In genomic region chr17:24020696-24021095, GRCm38 (mm10) we compare ENCODE assay signal across 22 mouse cellular contexts. TPM values are rescaled to one million over a fixed set of nuclear protein-coding genes. Genes with fewer than 3 reads are reported as not detected.
DNase-seq lines count a peak whose midpoint lies in the region; ATAC-seq and TF ChIP-seq lines count a peak whose summit lies in the region.
"Had no signal": no experiment of that assay in that cellular context is flagged by ENCODE, and none has a peak within 500 bp of the region (broad histone marks: within the 10 kb centered on the region; RNA-seq: fewer than 3 reads in every experiment).

No protein-coding gene starts in this region.

- 45% methylated on average over 6 of the region's 6 CpGs for WGBS in embryonic facial prominence, embryonic 13.5 days
- 36% methylated on average over 6 of the region's 6 CpGs for WGBS in limb, embryonic 14.5 days

- H3K4me2 ChIP-seq in embryonic facial prominence, embryonic 13.5 days: no peak overlapping the region
- H3K4me2 ChIP-seq in limb, embryonic 14.5 days (replicated peaks; ENCODE audit: low read depth, low read length, severe bottlenecking): no peak overlapping the region
- H3K4me2 ChIP-seq: limb, embryonic 12.5 days had no signal

- TF ChIP-seq POLR2A in limb, embryonic 14.5 days (IDR thresholded peaks at IDR 0.05; ENCODE audit: borderline replicate concordance, extremely low read depth, insufficient read depth, insufficient read length): no peak

- H3K27me3 ChIP-seq in E14TG2a.4 (ENCODE audit: insufficient read depth, low read length): no peaks in the 10 kb centered on the region
- H3K27me3 ChIP-seq in embryonic facial prominence, embryonic 13.5 days: no peaks in the 10 kb centered on the region
- H3K27me3 ChIP-seq in limb, embryonic 14.5 days (ENCODE audit: control insufficient read depth, insufficient read depth, low read length): no peaks in the 10 kb centered on the region
- H3K27me3 ChIP-seq: limb, embryonic 12.5 days; Patski had no signal

- H3K4me1 ChIP-seq in E14TG2a.4 (replicated peaks; ENCODE audit: low read depth, low read length): peaks cover 49% of the 10 kb centered on the region
- H3K4me1 ChIP-seq in embryonic facial prominence, embryonic 13.5 days: peaks cover 16% of the 10 kb centered on the region
- H3K4me1 ChIP-seq in limb, embryonic 14.5 days (ENCODE audit: control insufficient read depth, insufficient read depth, low read length): peaks cover 5% of the 10 kb centered on the region; the same call in 1 of the 2 replicates

- H3K9ac ChIP-seq in embryonic facial prominence, embryonic 13.5 days: no peak overlapping the region
- no peak overlapping the region for H3K9ac ChIP-seq in limb, embryonic 14.5 days (ENCODE audit: low read depth, low read length, severe bottlenecking)
- H3K9ac ChIP-seq: limb, embryonic 12.5 days had no signal

- 0 out of 2 replicates have a peak overlapping the region, but pooled peaks have one; percentile 17 for H3K27ac ChIP-seq in embryonic facial prominence, embryonic 13.5 days
- H3K27ac ChIP-seq in limb, embryonic 14.5 days (replicated peaks; ENCODE audit: low read depth, low read length): no peak overlapping the region
- H3K27ac ChIP-seq: heart, embryonic 10.5 days; limb, embryonic 12.5 days; macrophage had no signal

- H3K36me3 ChIP-seq in E14TG2a.4 (ENCODE audit: insufficient read depth, low read length): peaks cover 23% of the 10 kb centered on the region
- no peaks in the 10 kb centered on the region for H3K36me3 ChIP-seq in embryonic facial prominence, embryonic 13.5 days
- H3K36me3 ChIP-seq in limb, embryonic 14.5 days (ENCODE audit: control insufficient read depth, insufficient read depth, low read length): no peaks in the 10 kb centered on the region
- H3K36me3 ChIP-seq: heart, embryonic 10.5 days; limb, embryonic 12.5 days had no signal

- 0 out of 2 replicates have a peak overlapping the region, but pooled peaks have one; percentile 77 for H3K4me3 ChIP-seq in E14TG2a.4 (replicated peaks; ENCODE audit: low read length)
- H3K4me3 ChIP-seq in embryonic facial prominence, embryonic 13.5 days: no peak overlapping the region
- no peak overlapping the region for H3K4me3 ChIP-seq in limb, embryonic 14.5 days (replicated peaks; ENCODE audit: low read length)
- H3K4me3 ChIP-seq: heart, embryonic 10.5 days; limb, embryonic 12.5 days had no signal

- peak; percentile 54 for DNase-seq in limb, embryonic 14.5 days (ENCODE audit: low spot score)
- DNase-seq in lung, postnatal 4 days: peak; percentile 55 to 69
- no peak for DNase-seq in adrenal gland, postnatal 14 days
- no peak for DNase-seq in cerebellum, postnatal 4 days (ENCODE audit: low spot score in 2 of 2)
- no peak for DNase-seq in spleen, postnatal 36 days (ENCODE audit: low spot score in 2 of 2)
- DNase-seq: cerebellum, adult 9-11 months; kidney, adult 11 months; kidney, postnatal 14 days; layer of hippocampus, postnatal 36 days; midbrain, embryonic 14.5 days had no signal

- no peak for TF ChIP-seq CTCF in E14TG2a.4 (conservative IDR thresholded peaks at IDR 0.05; ENCODE audit: low read length)

- no peaks in the 10 kb centered on the region for H3K9me3 ChIP-seq in E14TG2a.4 (ENCODE audit: low read length)
- no peaks in the 10 kb centered on the region for H3K9me3 ChIP-seq in embryonic facial prominence, embryonic 13.5 days
- no peaks in the 10 kb centered on the region for H3K9me3 ChIP-seq in limb, embryonic 14.5 days (ENCODE audit: control insufficient read depth, low read length)
- H3K9me3 ChIP-seq: heart, embryonic 10.5 days; limb, embryonic 12.5 days had no signal

- no peak for ATAC-seq in embryonic facial prominence, embryonic 13.5 days (ENCODE audit: insufficient number of reproducible peaks, insufficient read depth, low FRiP score, low TSS enrichment, low read depth)
- peak; percentile 70 for ATAC-seq in limb, embryonic 14.5 days (ENCODE audit: low FRiP score, low read depth)
- ATAC-seq: forebrain, embryonic 14.5 days; Patski had no signal

RNA-seq across cellular contexts. Expression of gene Prss27, which starts 17.2 kb away (rescaled TPM):
- polyA plus RNA-seq in embryonic facial prominence, embryonic 13.5 days (2015; fragmentation: Nextera tagmentation; extraction: Ambion mirVana): 0.28 and 0.38 TPM in 2 replicates
- 0.82 and 1.4 TPM in 2 replicates for polyA plus RNA-seq in limb, embryonic 14.5 days (2012; rRNA removed)
- 1.5 TPM in 2 replicates for polyA plus RNA-seq in limb, embryonic 14.5 days (2014; fragmentation: Nextera tagmentation; extraction: Ambion mirVana)
- total RNA-seq in adrenal gland, postnatal 14 days (2021): 0.41 and 1.6 TPM in 2 replicates
- total RNA-seq: CH12.LX; gastrocnemius, postnatal 14 days; layer of hippocampus, postnatal 36 days had no signal
- polyA plus RNA-seq: embryonic facial prominence, embryonic 11.5 days; forebrain, embryonic 14.5 days; limb, embryonic 12.5 days; macrophage had no signal

RNA-seq across cellular contexts. Expression of gene Prss22, which starts 22.8 kb away (rescaled TPM):
- 2.2 and 2.5 TPM in 2 replicates for polyA plus RNA-seq in embryonic facial prominence, embryonic 13.5 days (2015; fragmentation: Nextera tagmentation; extraction: Ambion mirVana)
- polyA plus RNA-seq in limb, embryonic 14.5 days (2012; rRNA removed): 0.54 and 0.72 TPM in 2 replicates
- 0.44 and 0.51 TPM in 2 replicates for polyA plus RNA-seq in limb, embryonic 14.5 days (2014; fragmentation: Nextera tagmentation; extraction: Ambion mirVana)
- not detected in 2 replicates for total RNA-seq in adrenal gland, postnatal 14 days (2021)
- total RNA-seq: adrenal gland, adult 2 months; CH12.LX; gastrocnemius, postnatal 14 days; layer of hippocampus, postnatal 36 days had no signal
- polyA plus RNA-seq: adrenal gland, adult 2 months; forebrain, embryonic 14.5 days; macrophage; midbrain, embryonic 14.5 days had no signal

RNA-seq across cellular contexts. Expression of gene Prss30, which starts 40.3 kb away (rescaled TPM):
- polyA plus RNA-seq in embryonic facial prominence, embryonic 13.5 days (2015; fragmentation: Nextera tagmentation; extraction: Ambion mirVana): 0.18 TPM in 1 of 2 replicates, not detected in the other
- polyA plus RNA-seq in limb, embryonic 14.5 days (2012; rRNA removed): 0.06 TPM in 1 of 2 replicates, not detected in the other
- not detected in 2 replicates for polyA plus RNA-seq in limb, embryonic 14.5 days (2014; fragmentation: Nextera tagmentation; extraction: Ambion mirVana)
- total RNA-seq in adrenal gland, postnatal 14 days (2021): 0.34 and 0.37 TPM in 2 replicates
- total RNA-seq: gastrocnemius, postnatal 14 days; layer of hippocampus, postnatal 36 days had no signal
- polyA plus RNA-seq: embryonic facial prominence, embryonic 11.5 days; forebrain, embryonic 14.5 days; hindbrain, embryonic 11.5 days; limb, embryonic 12.5 days; midbrain, embryonic 14.5 days had no signal

RNA-seq across cellular contexts. Expression of gene Kctd5, which starts 52.6 kb away (rescaled TPM):
- polyA plus RNA-seq in embryonic facial prominence, embryonic 13.5 days (2015; fragmentation: Nextera tagmentation; extraction: Ambion mirVana): 69.1 and 78.9 TPM in 2 replicates
- 60.2 and 72.4 TPM in 2 replicates for polyA plus RNA-seq in limb, embryonic 14.5 days (2012; rRNA removed)
- 57.8 and 63.5 TPM in 2 replicates for polyA plus RNA-seq in limb, embryonic 14.5 days (2014; fragmentation: Nextera tagmentation; extraction: Ambion mirVana)
- total RNA-seq in adrenal gland, postnatal 14 days (2021): 19.1 and 21.9 TPM in 2 replicates

Comparison
In these comparisons a context has a peak if more than half of its experiments do, and no peak if none do; other contexts are left out.
1. DNase-seq: peak in limb, embryonic 14.5 days (single experiment) and lung, postnatal 4 days (2 of 2); none in adrenal gland, postnatal 14 days (single experiment), cerebellum, postnatal 4 days (0 of 2) and spleen, postnatal 36 days (0 of 2).